Mouse (Mus musculus): Measurements from ENCODE around the gene Kcnq1.

- TF ChIP-seq POLR2A (IDR thresholded peaks at IDR 0.05; ENCODE audit: borderline replicate concordance, insufficient read depth, low read length) (no peak), CTCF (IDR thresholded peaks at IDR 0.05; ENCODE audit: borderline replicate concordance, insufficient read depth, low read depth, low read length) (no peak)
Observed at GRCm38 (mm10) chr7:143110803-143111202, 4.6 kb downstream of the Kcnq1 start.
